Comparison of ENCODE assay signal across 18 mouse cellular contexts in genomic region chr17:46920855-46921254, GRCm38 (mm10). TPM values are rescaled to one million over a fixed set of nuclear protein-coding genes. Genes with fewer than 3 reads are reported as not detected.
DNase-seq lines count a peak whose midpoint lies in the region; ATAC-seq and TF ChIP-seq lines count a peak whose summit lies in the region.
"Had no signal": no experiment of that assay in that cellular context is flagged by ENCODE, and none has a peak within 500 bp of the region (broad histone marks: within the 10 kb centered on the region; RNA-seq: fewer than 3 reads in every experiment).

No protein-coding gene starts in this region.

- no peaks in the 10 kb centered on the region for H3K9me3 ChIP-seq in midbrain, embryonic 14.5 days (ENCODE audit: control insufficient read depth, low read length)
- H3K9me3 ChIP-seq in midbrain, embryonic 16.5 days (replicated peaks; ENCODE audit: control insufficient read depth, low read length, poor library complexity, severe bottlenecking), result no peaks in the 10 kb centered on the region
- H3K9me3 ChIP-seq in midbrain, embryonic 13.5 days, result no peaks in the 10 kb centered on the region
- H3K9me3 ChIP-seq: hindbrain, embryonic 15.5 days; kidney, embryonic 15.5 days had no signal

- no peak overlapping the region for H3ac ChIP-seq in myocyte (ENCODE audit: control insufficient read depth, insufficient read length)

- no peaks in the 10 kb centered on the region for H3K36me3 ChIP-seq in midbrain, embryonic 14.5 days (ENCODE audit: control insufficient read depth, insufficient read depth, low read length)
- H3K36me3 ChIP-seq in midbrain, embryonic 16.5 days (ENCODE audit: control insufficient read depth, insufficient read depth, low read length), result no peaks in the 10 kb centered on the region
- H3K36me3 ChIP-seq in myocyte (ENCODE audit: control insufficient read depth, insufficient read depth), result no peaks in the 10 kb centered on the region
- H3K36me3 ChIP-seq in midbrain, embryonic 13.5 days, result no peaks in the 10 kb centered on the region
- H3K36me3 ChIP-seq: hindbrain, embryonic 15.5 days; kidney, embryonic 15.5 days had no signal

- DNase-seq in midbrain, embryonic 14.5 days, result peak; percentile 39
- peak; percentile 72 for DNase-seq in R1 (ENCODE audit: low read depth, low spot score)
- DNase-seq in embryo, embryonic 9.5 days (ENCODE audit: extremely low spot score), result peak; percentile 36
- DNase-seq: heart, adult 18-20 months; thymus, postnatal 14 days had no signal

- H3K4me1 ChIP-seq in midbrain, embryonic 14.5 days (ENCODE audit: control insufficient read depth, insufficient read depth, low read length), result no peaks in the 10 kb centered on the region
- H3K4me1 ChIP-seq in midbrain, embryonic 16.5 days (ENCODE audit: control insufficient read depth, insufficient read depth, low read length), result no peaks in the 10 kb centered on the region
- no peaks in the 10 kb centered on the region for H3K4me1 ChIP-seq in midbrain, embryonic 13.5 days (replicated peaks)
- H3K4me1 ChIP-seq: hindbrain, embryonic 15.5 days had no signal

- no peak overlapping the region for H3K27ac ChIP-seq in midbrain, embryonic 14.5 days (replicated peaks; ENCODE audit: low read depth, low read length)
- no peak overlapping the region for H3K27ac ChIP-seq in midbrain, embryonic 16.5 days (ENCODE audit: low read length)
- H3K27ac ChIP-seq in midbrain, embryonic 13.5 days, result no peak overlapping the region
- H3K27ac ChIP-seq: hindbrain, embryonic 15.5 days; kidney, embryonic 15.5 days; liver, embryonic 14.5 days had no signal

- no peak for TF ChIP-seq POLR2A in myocyte (IDR thresholded peaks at IDR 0.05; ENCODE audit: insufficient read length, low read depth)

- no peak for ATAC-seq in midbrain, embryonic 14.5 days (ENCODE audit: low FRiP score, low TSS enrichment)
- no peak for ATAC-seq in midbrain, embryonic 16.5 days
- ATAC-seq in midbrain, embryonic 13.5 days, result no peak
- ATAC-seq in granulocyte monocyte progenitor cell, adult 5-6 weeks (replicated peaks; ENCODE audit: poor library complexity, severe bottlenecking), result no peak

- H3K4me2 ChIP-seq in midbrain, embryonic 14.5 days (ENCODE audit: low read length), result no peak overlapping the region
- H3K4me2 ChIP-seq in midbrain, embryonic 16.5 days (ENCODE audit: low read length), result no peak overlapping the region
- H3K4me2 ChIP-seq in myocyte (ENCODE audit: low read depth), result no peak overlapping the region
- H3K4me2 ChIP-seq in midbrain, embryonic 13.5 days (replicated peaks), result no peak overlapping the region
- H3K4me2 ChIP-seq: hindbrain, embryonic 15.5 days; kidney, embryonic 15.5 days had no signal

- H3K9ac ChIP-seq in midbrain, embryonic 14.5 days (replicated peaks; ENCODE audit: low read length), result no peak overlapping the region
- H3K9ac ChIP-seq in midbrain, embryonic 16.5 days (ENCODE audit: low read depth, low read length), result no peak overlapping the region
- no peak overlapping the region for H3K9ac ChIP-seq in midbrain, embryonic 13.5 days (replicated peaks)
- H3K9ac ChIP-seq: hindbrain, embryonic 15.5 days; kidney, embryonic 15.5 days; liver, embryonic 14.5 days had no signal

- H3K79me2 ChIP-seq in myocyte (ENCODE audit: control insufficient read depth, insufficient read depth), result no peaks in the 10 kb centered on the region

- no peak overlapping the region for H3K4me3 ChIP-seq in midbrain, embryonic 14.5 days (replicated peaks; ENCODE audit: low read depth, low read length)
- no peak overlapping the region for H3K4me3 ChIP-seq in midbrain, embryonic 16.5 days (ENCODE audit: low read depth, low read length)
- no peak overlapping the region for H3K4me3 ChIP-seq in myocyte
- H3K4me3 ChIP-seq in midbrain, embryonic 13.5 days (replicated peaks), result no peak overlapping the region
- H3K4me3 ChIP-seq: hindbrain, embryonic 15.5 days; kidney, embryonic 15.5 days had no signal

- 65% methylated on average over 6 of the region's 6 CpGs for WGBS in midbrain, embryonic 14.5 days
- 61% methylated on average over 6 of the region's 6 CpGs for WGBS in midbrain, embryonic 16.5 days
- 66% methylated on average over 6 of the region's 6 CpGs for WGBS in midbrain, embryonic 13.5 days

- no peaks in the 10 kb centered on the region for H3K27me3 ChIP-seq in midbrain, embryonic 14.5 days (ENCODE audit: control insufficient read depth, insufficient read depth, low read length)
- no peaks in the 10 kb centered on the region for H3K27me3 ChIP-seq in midbrain, embryonic 16.5 days (ENCODE audit: control insufficient read depth, insufficient read depth, low read depth, low read length)
- H3K27me3 ChIP-seq in myocyte (ENCODE audit: control insufficient read depth, insufficient read depth, insufficient read length), result no peaks in the 10 kb centered on the region
- H3K27me3 ChIP-seq in midbrain, embryonic 13.5 days, result no peaks in the 10 kb centered on the region
- H3K27me3 ChIP-seq: hindbrain, embryonic 15.5 days; kidney, embryonic 15.5 days had no signal

TF ChIP-seq in myocyte, 11 proteins besides CTCF, POLR2A, EP300 and RAD21:
- TF ChIP-seq E2F4 (IDR thresholded peaks at IDR 0.05; ENCODE audit: insufficient read depth) (no peak), REST (IDR thresholded peaks at IDR 0.05; ENCODE audit: insufficient read depth, insufficient read length) (peak; percentile 35)
TF ChIP-seq in myocyte: peak in this region for 1.

RNA-seq across cellular contexts. Expression of gene Prph2, which starts 10.6 kb away (rescaled TPM):
- polyA plus RNA-seq in midbrain, embryonic 14.5 days (2014; fragmentation: Nextera tagmentation; extraction: Ambion mirVana), result not detected in 2 replicates
- not detected in 2 replicates for polyA plus RNA-seq in midbrain, embryonic 16.5 days (2015; fragmentation: Nextera tagmentation; extraction: Ambion mirVana)
- polyA plus RNA-seq in myocyte (2012; fragmentation: generic; extraction: Trizol), result not detected
- not detected in 2 replicates for polyA plus RNA-seq in midbrain, embryonic 13.5 days (2015; fragmentation: Nextera tagmentation; extraction: Ambion mirVana)
- total RNA-seq in granulocyte monocyte progenitor cell, adult 5-6 weeks (2014; fragmentation: Nextera tagmentation), result not detected in 2 replicates
- total RNA-seq in granulocyte monocyte progenitor cell, adult 5-6 weeks (2017), result not detected in 2 replicates
- total RNA-seq: adrenal gland, postnatal 4 days; common myeloid progenitor, adult 5-6 weeks; heart, adult 18-20 months; heart, postnatal 10 days; layer of hippocampus, postnatal 14 days; left cerebral cortex, postnatal 36 days; monocyte, adult 5-6 weeks had no signal
- polyA plus RNA-seq: kidney, embryonic 15.5 days; liver, embryonic 14.5 days had no signal

RNA-seq across cellular contexts. Expression of gene Tbcc, which starts 30.4 kb away (rescaled TPM):
- polyA plus RNA-seq in midbrain, embryonic 14.5 days (2014; fragmentation: Nextera tagmentation; extraction: Ambion mirVana), result 62.8 and 67.6 TPM in 2 replicates
- 49.5 and 52.6 TPM in 2 replicates for polyA plus RNA-seq in midbrain, embryonic 16.5 days (2015; fragmentation: Nextera tagmentation; extraction: Ambion mirVana)
- polyA plus RNA-seq in myocyte (2012; fragmentation: generic; extraction: Trizol), result 46.1 TPM
- polyA plus RNA-seq in midbrain, embryonic 13.5 days (2015; fragmentation: Nextera tagmentation; extraction: Ambion mirVana), result 56.6 and 68.3 TPM in 2 replicates
- total RNA-seq in granulocyte monocyte progenitor cell, adult 5-6 weeks (2014; fragmentation: Nextera tagmentation), result 7.9 and 11.4 TPM in 2 replicates
- 9.1 and 14.0 TPM in 2 replicates for total RNA-seq in granulocyte monocyte progenitor cell, adult 5-6 weeks (2017)
